Mouse (Mus musculus) gastrocnemius, postnatal 14 days (tissue): ENCODE data around the gene Slc34a2. TPM values are rescaled to one million over a fixed set of nuclear protein-coding genes. Genes with fewer than 3 reads are reported as not detected.

Source experiments
- DNase-seq: peaks from one replicate; pipeline ENCODE4 v3.0.0; 2021; ENCODE audit warnings: mixed read lengths
- intact Hi-C: fragments of 180-260 bp; cut with DNase I; formaldehyde crosslinking; loops from one replicate; pipeline ENCODE4 v1.15.1; 2025; ENCODE audit warnings: low total_unique reads
- total RNA-seq, 2 experiments: library from RNA; stranded (reverse); gene quantifications; 2 replicates each; pipeline ENCODE4 v1.2.3; 2021

Gene Slc34a2
- total RNA-seq, 2 experiments from 2014 or later = not detected

DNA sequence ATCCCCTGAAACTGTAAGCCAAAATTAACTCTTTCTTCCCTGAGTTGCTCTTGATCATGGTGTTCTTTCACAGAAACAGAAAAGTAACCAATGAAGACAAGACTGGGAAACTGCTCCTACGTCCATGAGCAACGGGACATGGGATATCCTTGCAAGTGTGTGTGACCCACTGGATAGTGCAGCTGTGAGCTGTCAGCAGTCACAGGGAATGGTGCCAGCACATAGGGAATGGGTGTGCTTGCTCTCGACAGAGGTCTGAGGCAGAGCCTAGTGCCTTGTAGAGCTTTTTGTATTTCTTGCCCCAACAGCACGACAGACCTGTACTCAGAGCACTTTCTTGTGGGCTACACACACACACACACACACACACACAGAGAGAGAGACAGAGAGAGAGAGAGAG lies 68.2 kb downstream of the Slc34a2 start:
- intact Hi-C loops = loop anchor here (10.0 kb wide), 1 partner anchor 221 kb away; no protein-coding TSS in a partner anchor
- no peak for DNase-seq

DNA sequence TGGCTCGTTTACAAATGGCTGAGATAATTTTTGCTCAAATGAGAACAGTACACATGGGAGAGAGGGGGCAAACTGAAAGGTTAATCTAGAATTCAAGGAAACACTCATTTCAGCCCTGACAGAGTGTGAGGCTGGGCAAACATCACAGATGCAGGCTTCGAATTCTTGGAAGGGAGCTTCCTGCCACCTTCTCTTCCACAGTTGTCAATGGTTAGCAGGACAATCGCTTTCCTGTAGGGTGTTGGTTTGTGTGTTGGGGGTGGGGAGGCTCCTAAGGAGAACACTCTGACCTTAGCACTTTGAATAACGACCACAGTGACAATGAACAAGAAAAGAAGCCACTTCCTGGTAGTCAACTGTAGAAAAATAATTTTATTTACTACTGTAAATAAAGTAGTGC lies 68.8 kb downstream of the Slc34a2 start:
- intact Hi-C loops = loop anchor here (10.0 kb wide), 1 partner anchor 222 kb away; no protein-coding TSS in a partner anchor
- DNase-seq = no peak

DNA sequence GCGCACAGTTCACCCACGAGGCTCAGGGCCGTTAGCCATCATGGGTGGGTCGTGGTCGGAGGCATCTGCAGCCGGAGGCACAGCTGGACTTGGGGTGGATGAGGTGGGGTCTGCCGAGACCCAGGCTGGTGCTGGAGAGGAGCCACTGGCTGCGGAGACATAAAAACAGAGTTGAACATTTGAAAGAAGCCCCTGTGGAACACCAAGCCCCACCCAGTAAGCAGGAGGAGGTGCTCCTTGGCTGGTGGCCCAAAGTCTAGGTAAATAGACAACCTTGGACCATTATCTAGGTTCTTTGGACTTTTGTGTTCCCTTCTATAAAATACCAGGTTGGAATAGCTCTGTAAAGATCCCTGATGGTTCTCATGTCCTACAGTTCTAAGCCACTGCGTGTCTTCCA lies 70.1 kb downstream of the Slc34a2 start:
- intact Hi-C loops = loop anchor here (10.0 kb wide), 1 partner anchor 223 kb away; no protein-coding TSS in a partner anchor
- DNase-seq = no peak

DNA sequence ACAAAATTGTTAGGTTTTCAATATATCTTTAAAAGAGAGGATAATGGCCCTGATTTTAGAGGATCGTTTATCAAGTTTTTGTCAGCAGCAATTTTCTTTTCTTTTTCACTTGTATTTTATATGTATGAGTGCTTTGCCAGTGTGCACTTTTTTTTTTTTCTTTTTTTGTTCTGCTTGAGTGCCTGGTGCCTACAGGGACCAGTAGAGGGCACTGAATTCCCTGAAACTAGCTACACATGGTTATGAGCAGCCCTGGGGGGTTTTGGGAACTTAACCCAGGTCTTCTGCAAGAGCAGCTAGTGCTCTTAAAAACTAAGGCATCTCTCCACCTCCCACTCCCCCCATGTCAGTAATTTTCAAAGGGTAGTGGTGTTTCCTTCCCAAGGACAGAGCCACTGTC lies 70.8 kb downstream of the Slc34a2 start:
- no peak for DNase-seq
- intact Hi-C loops = loop anchor here (10.0 kb wide), 1 partner anchor 224 kb away; no protein-coding TSS in a partner anchor

DNA sequence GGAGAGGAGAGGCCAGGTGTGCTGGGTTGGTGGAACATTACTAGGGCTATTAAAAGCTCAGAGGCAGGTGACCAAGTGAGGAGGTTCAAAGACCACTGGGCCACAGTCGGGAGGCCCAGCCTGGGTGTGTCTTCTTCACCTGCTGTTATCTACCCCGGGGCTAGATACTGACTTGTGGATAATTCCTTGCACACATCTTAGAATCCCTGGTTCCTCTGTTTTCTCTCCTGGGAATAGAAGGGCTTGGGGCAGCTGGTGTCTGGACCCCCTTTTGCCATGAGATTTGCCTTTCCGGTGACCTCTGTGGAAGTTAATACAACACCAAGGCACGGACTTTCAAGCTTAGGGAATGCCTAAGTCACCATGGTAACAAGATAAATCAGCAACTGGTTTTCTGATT lies 72.3 kb downstream of the Slc34a2 start:
- intact Hi-C loops = no loop called here
- no peak for DNase-seq

DNA sequence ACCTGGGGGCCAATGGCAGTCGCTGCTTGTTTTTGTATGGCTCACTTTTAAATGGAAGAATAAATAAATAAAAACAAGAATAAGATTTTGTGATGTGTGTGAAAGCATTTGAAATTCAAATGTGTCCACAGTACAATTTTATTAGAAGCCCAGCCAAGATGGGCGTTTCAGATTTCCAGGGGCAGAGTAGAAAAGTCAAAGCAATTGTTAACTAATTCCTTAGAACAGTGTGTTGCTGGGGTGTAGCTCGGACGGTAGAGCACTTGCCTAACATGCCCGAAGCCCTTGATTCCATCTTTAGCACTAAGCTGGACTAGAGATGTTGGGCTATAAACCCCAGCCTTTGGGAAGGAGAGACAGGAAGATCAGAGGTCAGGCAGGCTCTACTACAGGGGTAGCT lies 73.2 kb downstream of the Slc34a2 start:
- intact Hi-C loops = no loop called here
- DNase-seq = no peak

DNA sequence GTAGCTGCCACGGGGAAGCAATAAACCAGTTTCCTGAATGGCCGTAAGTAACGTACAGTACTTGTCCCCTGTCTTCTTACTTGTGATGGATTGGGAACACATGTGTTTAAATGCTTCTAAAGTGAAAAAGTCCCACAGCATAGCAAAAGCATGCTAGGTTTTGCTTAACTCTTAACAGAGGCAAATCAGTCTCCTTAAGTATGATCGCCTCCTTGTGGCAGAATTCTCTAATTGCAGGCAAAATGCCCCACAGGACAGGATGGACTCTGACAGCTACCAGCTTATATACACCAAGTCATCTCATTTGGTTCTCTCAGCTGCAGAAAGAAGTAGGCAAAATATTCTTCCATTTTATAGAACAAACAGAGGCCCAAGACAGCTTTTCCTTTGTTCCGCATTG lies 75.1 kb downstream of the Slc34a2 start:
- DNase-seq = no peak
- intact Hi-C loops = no loop called here

DNA sequence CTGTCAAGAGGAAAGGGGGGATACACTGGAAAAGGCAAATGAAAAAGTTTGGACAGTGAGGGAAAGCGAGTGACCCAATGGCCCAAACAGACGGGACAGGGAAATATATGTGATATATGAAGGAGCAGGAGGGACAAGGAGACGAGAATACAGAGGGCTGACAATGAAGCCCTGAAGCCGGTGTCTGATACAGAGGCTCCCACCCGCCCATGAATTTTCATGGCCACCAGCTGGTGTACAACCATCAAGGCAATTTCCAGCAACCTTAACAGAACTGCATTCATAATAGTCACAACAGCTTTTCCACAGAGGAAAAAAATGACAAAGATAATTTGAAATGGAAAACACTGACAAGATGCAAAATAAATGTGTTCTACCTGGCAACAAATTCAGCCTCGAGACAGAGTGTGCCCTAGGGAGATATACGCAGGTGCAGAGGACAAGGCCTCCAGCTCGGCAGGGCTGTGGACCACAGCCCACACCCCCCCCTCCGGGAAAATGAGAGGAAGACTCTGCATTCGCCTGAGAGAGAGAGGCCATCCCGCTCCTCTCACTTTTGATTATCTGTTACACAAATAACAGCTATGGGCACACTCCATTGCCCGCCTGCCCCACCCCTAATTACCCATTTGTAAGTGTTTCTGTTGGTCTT lies 76.9 kb downstream of the Slc34a2 start:
- DNase-seq = no peak
- intact Hi-C loops = no loop called here

DNA sequence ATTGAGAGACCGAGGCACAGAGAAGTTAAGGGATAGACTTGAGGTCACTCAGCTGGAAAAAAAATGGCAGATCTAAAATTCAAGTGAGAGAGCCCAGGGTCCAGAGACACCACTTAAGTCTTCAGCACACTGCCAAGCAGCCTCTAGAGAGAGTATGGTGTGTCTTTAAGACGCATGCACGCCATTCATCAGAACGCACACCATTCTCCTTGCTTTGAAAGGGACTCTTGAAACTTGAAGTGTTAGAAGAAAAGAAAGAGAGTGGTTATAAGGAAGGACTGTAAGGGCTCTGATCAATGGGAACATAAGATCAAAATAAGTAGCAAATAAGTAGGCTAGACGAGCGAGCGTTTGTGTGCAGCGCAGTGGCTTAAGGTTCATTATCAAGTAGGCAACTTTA lies 80.3 kb downstream of the Slc34a2 start:
- DNase-seq = no peak
- intact Hi-C loops = no loop called here

DNA sequence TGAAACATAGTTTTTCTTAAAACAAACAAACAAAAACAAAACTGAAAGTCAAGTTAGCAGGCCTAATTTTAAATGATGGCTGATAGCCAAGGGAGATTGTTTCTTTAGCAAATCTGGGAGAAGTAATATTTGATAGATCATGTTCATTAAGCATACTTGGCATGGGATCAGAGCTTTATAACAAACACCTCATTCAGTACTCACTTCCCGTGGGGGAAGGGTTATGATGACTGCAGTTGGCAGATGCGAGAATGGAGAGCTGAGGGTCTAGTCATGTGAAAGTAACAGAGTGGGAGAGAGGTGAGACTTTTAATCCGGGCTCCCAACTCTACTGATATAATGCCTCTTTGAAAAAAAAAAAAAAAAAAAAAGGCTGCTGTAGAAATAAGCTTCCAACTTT lies 81.8 kb downstream of the Slc34a2 start:
- intact Hi-C loops = no loop called here
- no peak for DNase-seq

Other genes with a start within 250 kb of the Slc34a2 start
- gene Anapc4, start 204.1 kb upstream of the Slc34a2 start, total RNA-seq = 10 to 100 TPM; 35.2 to 37.7 TPM
- 10 to 100 TPM; 65.3 to 75.4 TPM for gene Sel1l3, start 175.8 kb downstream of the Slc34a2 start, total RNA-seq
- 10 to 100 TPM; 75.4 to 80.1 TPM for gene Smim20, start 229.0 kb downstream of the Slc34a2 start, total RNA-seq